Mouse (Mus musculus) cortical plate, adult 2 months (tissue): Measurements from ENCODE around the gene Pla2g2f.

ENCODE experiments used
- CTCF ChIP-seq: fragments of 200-500 bp; IDR thresholded peaks from 2 replicates; pipeline ENCODE4 v1.5.1; 2011; ENCODE audit warnings: mild to moderate bottlenecking, control low read depth, low read length; ENCODE audit not compliant: insufficient read depth; ENCODE audit errors: extremely low read depth
- POLR2A ChIP-seq: fragments of 200-500 bp; IDR thresholded peaks from 2 replicates; pipeline ENCODE4 v1.6.1; 2011; ENCODE audit warnings: mild to moderate bottlenecking, low read length, control low read depth; ENCODE audit not compliant: insufficient read depth; ENCODE audit errors: extremely low read depth

DNA sequence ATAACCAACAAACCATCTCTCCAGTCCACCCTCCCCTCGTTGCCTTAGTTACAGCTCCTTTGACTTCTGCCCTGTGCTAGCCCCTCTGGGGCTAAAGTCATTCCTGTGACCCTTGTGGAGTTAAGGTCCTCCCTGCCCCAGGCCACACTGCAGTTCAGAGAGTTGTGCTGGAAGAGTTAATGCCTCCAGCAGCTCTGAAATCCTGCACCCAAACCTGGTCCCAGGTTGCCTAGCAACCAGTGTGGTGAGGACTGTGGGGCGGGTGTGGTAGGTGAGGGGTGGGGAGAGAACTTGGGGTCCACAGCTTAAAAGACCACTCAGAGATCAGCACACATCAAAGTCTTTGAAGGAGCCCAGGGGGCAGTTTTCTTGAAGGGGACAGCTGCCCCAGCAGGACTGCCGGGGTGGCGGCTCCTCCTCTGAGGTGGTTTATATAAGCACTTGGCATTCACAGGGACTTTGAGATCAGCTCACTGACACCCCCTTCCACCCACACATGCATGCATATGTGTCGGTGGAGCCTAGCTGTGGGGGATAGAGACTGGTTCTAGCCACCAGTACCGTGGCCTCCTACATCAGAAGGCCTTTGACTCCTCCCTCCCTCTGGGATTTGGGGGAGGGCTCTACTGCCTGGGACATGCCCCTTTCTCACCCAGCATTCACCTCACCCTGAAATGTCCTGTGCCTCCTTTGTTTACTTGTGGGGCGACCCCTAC is 18.1 kb downstream of the Pla2g2f start:
- TF ChIP-seq CTCF, result no peak
- TF ChIP-seq POLR2A, result no peak
